Mouse (Mus musculus) brain, embryonic 18.5 days (tissue): ENCODE results near the gene Actn2.

Source experiments
- DNase-seq: peaks from one replicate; pipeline ENCODE4 v3.0.0-alpha.2; 2012; ENCODE audit warnings: low read depth, low spot score

The Actn2 gene

GRCm38 (mm10) chr13:12340183-12340975 is at the start of gene Actn2:
Actn2 (minus strand) TSS chr13:12340760.
- peak; percentile 49 for DNase-seq

- DNase-seq, result no peak
Observed at GRCm38 (mm10) chr13:12386286-12386685, 45.7 kb upstream of the Actn2 start.

DNA sequence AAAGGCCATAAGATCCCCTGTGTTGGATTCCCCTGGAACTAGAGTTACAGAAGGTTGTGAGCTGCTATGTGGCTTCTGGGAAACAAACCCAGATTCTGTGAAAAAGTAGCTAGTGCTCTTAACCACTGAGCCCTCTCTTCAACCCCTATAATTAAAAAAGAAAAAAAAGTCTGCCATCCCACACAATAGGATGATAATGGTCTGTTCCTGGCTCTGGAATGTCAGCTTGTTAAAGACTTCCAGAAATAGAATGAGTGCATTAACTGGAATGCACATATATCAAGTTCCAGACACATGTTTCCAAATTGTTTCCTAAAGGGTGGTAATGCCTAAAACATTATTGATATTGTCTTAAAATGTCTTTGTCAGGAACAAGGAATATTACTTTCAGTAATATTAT is 44.2 kb upstream of the Actn2 start:
- no peak for DNase-seq

DNA sequence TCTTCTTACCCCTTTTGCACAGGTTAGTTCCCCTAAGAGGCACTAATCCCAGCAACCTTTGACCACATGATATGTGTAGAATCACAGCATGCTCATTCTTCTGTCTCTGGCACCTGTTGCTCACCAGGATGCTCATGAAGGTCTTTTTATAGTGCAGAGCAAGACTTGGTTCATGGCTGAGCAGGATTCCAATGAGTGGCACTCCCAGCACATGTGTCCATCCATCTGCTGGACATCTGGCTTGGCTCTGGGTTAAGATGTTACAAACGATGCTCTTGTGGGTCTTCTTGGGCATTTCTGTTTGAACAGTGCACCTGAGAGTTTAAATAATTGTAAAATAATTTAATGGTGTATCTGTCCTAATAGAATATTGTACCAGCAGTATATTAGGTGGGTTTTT is 36.2 kb upstream of the Actn2 start:
- DNase-seq, result no peak

- no peak for DNase-seq
Observed at GRCm38 (mm10) chr13:12372755-12373154, 32.2 kb upstream of the Actn2 start.

DNA sequence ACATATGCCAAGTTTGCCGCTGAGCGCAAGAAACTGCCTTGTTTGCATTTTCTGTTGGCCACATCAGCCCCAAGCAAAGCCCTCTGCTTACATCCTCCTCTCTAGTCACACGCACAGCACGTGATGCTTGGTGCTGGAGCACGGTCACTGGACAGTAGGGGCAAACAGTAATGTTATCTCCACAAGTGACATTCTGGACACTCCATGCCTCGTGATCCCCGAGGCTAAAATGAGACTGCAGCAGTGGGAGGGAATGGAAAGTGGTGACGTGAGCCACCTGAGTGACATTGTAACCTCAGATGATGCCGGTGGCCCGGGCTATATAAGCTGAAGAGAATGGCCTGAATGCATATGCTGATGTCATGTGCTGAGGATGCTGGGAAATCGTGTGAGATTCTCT is 29.4 kb upstream of the Actn2 start:
- DNase-seq, result no peak

- no peak for DNase-seq
Observed at GRCm38 (mm10) chr13:12369041-12369621, 28.6 kb upstream of the Actn2 start.

GRCm38 (mm10) chr13:12361486-12361885 is 20.9 kb upstream of the Actn2 start:
- no peak for DNase-seq

DNA sequence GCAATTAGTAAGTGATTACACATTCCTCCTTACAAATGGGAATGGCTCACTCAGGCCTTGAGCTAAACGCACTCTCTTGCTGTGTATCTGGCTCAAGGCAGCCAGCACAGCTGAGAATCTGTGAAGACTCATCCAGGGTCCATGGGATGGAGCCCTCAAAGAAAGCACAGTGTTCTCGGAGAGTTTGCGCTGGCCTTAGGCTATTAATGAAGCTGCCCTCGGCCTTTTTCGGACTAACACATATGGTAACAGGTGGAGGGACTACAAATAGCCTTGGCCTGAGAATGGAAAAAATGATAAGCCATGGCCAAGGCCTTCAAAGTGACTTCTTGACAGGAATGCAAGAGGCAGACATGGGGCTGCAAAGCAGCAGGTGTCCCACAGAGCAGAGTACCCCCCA is 17.0 kb upstream of the Actn2 start:
- no peak for DNase-seq

GRCm38 (mm10) chr13:12356184-12356583 is 15.6 kb upstream of the Actn2 start:
- no peak for DNase-seq

GRCm38 (mm10) chr13:12349197-12349824 is 8.8 kb upstream of the Actn2 start:
- DNase-seq, result no peak

DNA sequence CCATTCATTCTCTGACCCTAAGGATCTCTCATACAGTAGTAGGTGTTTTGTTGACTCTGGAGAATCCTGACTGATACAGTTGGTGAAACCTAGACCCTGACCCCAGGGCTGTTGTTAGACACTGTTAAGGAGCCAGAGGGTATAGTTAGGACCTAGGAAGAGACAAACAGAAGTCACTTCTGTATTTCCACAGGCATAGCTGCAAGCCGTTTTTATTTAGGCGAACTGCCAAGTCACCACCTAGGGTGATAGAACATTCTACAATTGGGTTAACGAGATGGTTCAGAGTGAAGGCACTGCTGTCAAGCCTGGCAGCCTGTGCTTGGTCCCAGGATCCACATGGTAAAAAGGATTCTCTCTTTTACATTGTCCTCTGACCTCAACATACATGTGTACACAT is 6.3 kb upstream of the Actn2 start:
- DNase-seq, result no peak

DNA sequence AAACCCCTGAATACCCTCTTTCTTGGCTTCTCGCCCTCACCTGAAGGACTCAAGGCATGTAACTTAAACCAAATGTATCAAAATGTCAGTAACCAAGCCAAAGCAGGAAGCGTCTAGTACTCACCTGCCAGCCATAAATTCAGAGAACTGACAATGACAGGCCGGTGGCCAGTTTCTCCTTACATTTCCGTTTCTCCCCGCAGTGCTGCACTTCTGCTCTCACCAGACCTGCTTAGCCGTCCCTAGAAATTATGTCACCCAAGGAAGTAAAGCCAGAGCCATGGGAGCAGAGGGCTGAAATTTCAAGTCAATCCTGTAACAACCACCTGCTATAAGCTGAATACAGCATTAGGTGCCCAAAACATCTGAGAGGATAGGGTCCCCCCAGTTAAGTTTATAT is 887 bp upstream of the Actn2 start:
- DNase-seq, result no peak

GRCm38 (mm10) chr13:12339446-12339845 is 1.1 kb downstream of the Actn2 start:
- DNase-seq, result no peak

DNA sequence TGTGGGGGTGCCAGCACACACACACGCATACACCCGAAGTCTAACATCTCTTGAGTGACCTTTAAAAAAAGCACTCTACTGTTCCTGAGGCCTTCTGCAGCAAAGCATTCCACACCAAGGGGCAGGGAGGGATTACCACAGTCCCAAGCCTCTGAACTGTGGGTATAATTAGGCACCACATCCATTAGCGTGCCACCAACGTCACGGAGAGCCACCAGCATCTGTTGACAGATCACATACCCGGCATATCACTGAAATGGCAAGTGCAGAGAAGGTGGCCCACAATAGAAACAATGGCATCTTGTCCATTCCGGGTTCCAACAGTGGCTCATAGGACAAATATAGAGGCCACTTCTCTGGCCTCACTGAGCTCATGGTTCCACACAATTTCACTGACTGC is 2.8 kb downstream of the Actn2 start:
- no peak for DNase-seq

- DNase-seq, result no peak
Observed at GRCm38 (mm10) chr13:12334016-12334415, 6.5 kb downstream of the Actn2 start.

- DNase-seq, result no peak
Observed at GRCm38 (mm10) chr13:12331528-12331927, 9.0 kb downstream of the Actn2 start.

GRCm38 (mm10) chr13:12328392-12328791 is 12.2 kb downstream of the Actn2 start:
- no peak for DNase-seq

DNA sequence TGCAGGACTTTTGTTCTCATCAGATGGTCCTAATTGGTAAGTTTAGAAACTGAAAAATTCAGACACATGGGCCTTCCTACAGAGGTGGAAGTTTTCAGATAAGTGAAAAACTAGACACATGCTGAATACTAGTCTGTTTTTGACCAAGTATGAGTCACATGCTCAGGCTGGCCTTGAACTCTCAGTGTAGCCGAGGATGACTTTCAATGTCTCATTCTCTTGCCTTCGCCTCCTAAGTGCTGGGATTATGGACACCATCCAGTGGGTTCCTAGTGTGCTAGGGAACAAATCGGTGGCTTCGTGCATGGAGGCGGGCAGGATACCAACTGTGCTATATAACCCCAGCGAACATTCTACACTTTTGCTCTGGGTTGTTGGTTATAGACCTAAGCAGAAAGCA is 13.0 kb downstream of the Actn2 start:
- DNase-seq, result no peak

DNA sequence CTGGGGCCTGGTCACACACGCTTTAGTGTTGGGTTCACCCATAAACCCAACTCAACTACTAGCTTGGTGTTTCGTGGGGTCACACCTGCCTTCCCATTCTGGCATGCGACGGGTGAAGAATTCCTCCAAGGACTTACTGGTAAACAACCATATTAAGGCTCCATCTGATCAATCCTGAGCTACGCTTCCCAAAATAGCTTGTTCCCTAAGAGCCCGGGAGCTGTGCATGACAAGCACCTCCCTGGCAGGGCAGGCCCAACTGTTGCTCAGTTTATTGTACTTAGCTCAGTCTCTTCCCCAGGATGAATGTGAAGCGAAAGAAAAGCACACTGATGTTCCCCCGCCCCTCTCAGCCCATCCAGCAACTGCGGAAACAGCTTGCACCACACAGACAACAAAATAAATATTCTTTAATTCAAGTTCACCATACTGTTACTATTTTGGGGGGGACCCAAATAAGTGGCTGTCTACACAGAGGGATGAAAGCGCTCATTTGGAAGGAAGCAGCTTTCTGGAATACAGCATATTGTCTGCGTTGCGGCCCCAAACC is 17.4 kb downstream of the Actn2 start:
- DNase-seq, result no peak

GRCm38 (mm10) chr13:12320148-12320547 is 20.4 kb downstream of the Actn2 start:
- no peak for DNase-seq

- DNase-seq, result no peak
Observed at GRCm38 (mm10) chr13:12318017-12318416, 22.5 kb downstream of the Actn2 start.
